Mouse (Mus musculus) retina, embryonic 14.5 days (tissue): ENCODE measurements around the gene 2610021A01Rik.
"Not testable (repeated sequence)": the region's sequence is repeated elsewhere in the genome, so short reads cannot be mapped to it uniquely, and the experiment has no call there.

ENCODE experiments used
- DNase-seq: peaks from one replicate; pipeline ENCODE4 v3.0.0-alpha.2; 2015; ENCODE audit warnings: low spot score

2610021A01Rik gene

GRCm38 (mm10) chr7:41599034-41599813, at the start of gene 2610021A01Rik:
2610021A01Rik (plus strand) TSS chr7:41599230.
- DNase-seq, result peak; percentile 94

- DNase-seq, result no peak
Observed at GRCm38 (mm10) chr7:41560681-41561080, 38.3 kb upstream of the 2610021A01Rik start.

- not testable (repeated sequence) for DNase-seq
Observed at GRCm38 (mm10) chr7:41573562-41573961, 25.5 kb upstream of the 2610021A01Rik start, which contains the start of gene Gm6871. Gm6871 (minus strand) TSS chr7:41573662.

GRCm38 (mm10) chr7:41577956-41578355, 21.1 kb upstream of the 2610021A01Rik start:
- DNase-seq, result no peak

GRCm38 (mm10) chr7:41582028-41582427, 17.0 kb upstream of the 2610021A01Rik start:
- no peak for DNase-seq

GRCm38 (mm10) chr7:41587831-41588230, 11.2 kb upstream of the 2610021A01Rik start:
- DNase-seq, result not testable (repeated sequence)

GRCm38 (mm10) chr7:41598615-41599014, 415 bp upstream of the 2610021A01Rik start:
- DNase-seq, result no peak

GRCm38 (mm10) chr7:41599932-41600548, 1.0 kb downstream of the 2610021A01Rik start:
- DNase-seq, result peak; percentile 36

GRCm38 (mm10) chr7:41611654-41612053, 12.6 kb downstream of the 2610021A01Rik start:
- no peak for DNase-seq

GRCm38 (mm10) chr7:41616241-41616640, 17.2 kb downstream of the 2610021A01Rik start:
- DNase-seq, result not testable (repeated sequence)

- DNase-seq, result peak; percentile 93
Observed at GRCm38 (mm10) chr7:41632409-41633220, 33.6 kb downstream of the 2610021A01Rik start, which contains the start of gene Zfp788. Zfp788 (plus strand) TSS chr7:41633203.

- DNase-seq, result peak; percentile 96
Observed at GRCm38 (mm10) chr7:41633221-41633984, 34.4 kb downstream of the 2610021A01Rik start.

- DNase-seq, result not testable (repeated sequence)
Observed at GRCm38 (mm10) chr7:41674326-41674725, 75.3 kb downstream of the 2610021A01Rik start.
